Mouse (Mus musculus): ENCODE data around the gene Cd24a. TPM values are rescaled to one million over a fixed set of nuclear protein-coding genes. Genes with fewer than 3 reads are reported as not detected.

The Cd24a gene
- total and polyA plus RNA-seq, 3 experiments = 469 to 2,766 (median 2,120) TPM

DNA sequence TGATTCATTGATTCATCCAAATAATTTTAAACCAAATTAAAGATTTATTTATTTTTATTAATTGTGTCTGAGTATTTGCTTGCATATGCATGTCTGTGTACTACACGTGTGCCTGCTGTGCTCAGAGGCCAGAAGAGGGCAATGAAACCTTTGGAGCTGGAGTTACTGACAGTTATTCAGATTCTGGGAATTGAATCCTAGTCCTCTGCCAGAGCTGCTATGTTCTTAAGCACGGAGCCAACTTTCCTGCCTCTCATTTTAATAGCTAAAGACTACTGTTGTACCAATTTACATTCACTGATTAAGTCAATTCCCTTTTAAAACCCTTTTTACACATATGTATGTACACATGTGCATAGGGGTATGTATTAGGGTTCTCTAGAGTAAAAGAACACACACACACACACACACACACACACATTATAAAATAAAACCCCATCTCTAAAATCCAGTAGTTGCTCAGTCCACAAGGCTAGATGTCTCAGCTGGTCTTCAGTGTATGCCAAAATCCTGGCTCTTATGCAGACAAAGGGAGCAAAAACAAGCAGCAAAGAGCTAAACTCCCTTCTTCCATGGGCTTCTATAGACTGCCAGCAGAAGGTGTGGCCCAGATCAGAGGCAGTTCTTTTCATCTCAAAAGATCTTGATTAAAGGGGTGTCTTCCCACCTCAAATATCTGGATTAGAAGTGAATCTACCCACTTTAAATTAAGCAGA is 53.7 kb downstream of the Cd24a start:
- in situ Hi-C loops (cut with MboI; ENCODE audit: low pct_ligation_motif_present, low pct_unique_long_range_greater_than_20kb, low sequenced_read_pairs) (no loop called here), dilution Hi-C loops (cut with MboI; ENCODE audit: extremely low pct_ligation_motif_present, extremely low pct_unique_long_range_greater_than_20kb, low sequenced_read_pairs) (no loop called here)
- Histone ChIP-seq H3K4me2 (ENCODE audit: insufficient read depth, low read depth, poor library complexity, severe bottlenecking) (no peak overlapping the region), H3K9me3 (replicated peaks; ENCODE audit: low read length) (peaks cover 5% of the 10 kb centered on the region), H3K27me3 (replicated peaks) (no peaks in the 10 kb centered on the region), H3K27ac (ENCODE audit: insufficient read depth, low read depth) (no peak overlapping the region), H3K36me3 (replicated peaks in 1 of 2; ENCODE audit: control insufficient read depth in 1 of 2, insufficient read depth in 1 of 2, low read length in 1 of 2) (no peaks in the 10 kb centered on the region), H3K4me3 (replicated peaks in 1 of 3; ENCODE audit: low read depth in 2 of 3, low read length in 2 of 3, poor library complexity in 1 of 3) (no peak overlapping the region), H3K4me1 (ENCODE audit: control insufficient read depth in 1 of 2, insufficient read depth in 2 of 2) (peaks cover 0 to 4% of the 10 kb centered on the region in 2 experiments; a peak in 1 of 4 replicates), H3K9ac (ENCODE audit: insufficient read depth, low read depth) (no peak overlapping the region), H3K79me2 (replicated peaks; ENCODE audit: control insufficient read depth, extremely low read depth, insufficient read depth, poor library complexity, severe bottlenecking) (no peaks in the 10 kb centered on the region)
- DNase-seq (ENCODE audit: extremely low read depth) = no peak
- no peak for TF ChIP-seq MAX (IDR thresholded peaks at IDR 0.05; ENCODE audit: low read length)
- TF ChIP-seq POLR2A (IDR thresholded peaks at IDR 0.05; ENCODE audit: low read depth, low read length) = no peak
- TF ChIP-seq MAZ (IDR thresholded peaks at IDR 0.05; ENCODE audit: low read depth, low read length) = no peak

DNA sequence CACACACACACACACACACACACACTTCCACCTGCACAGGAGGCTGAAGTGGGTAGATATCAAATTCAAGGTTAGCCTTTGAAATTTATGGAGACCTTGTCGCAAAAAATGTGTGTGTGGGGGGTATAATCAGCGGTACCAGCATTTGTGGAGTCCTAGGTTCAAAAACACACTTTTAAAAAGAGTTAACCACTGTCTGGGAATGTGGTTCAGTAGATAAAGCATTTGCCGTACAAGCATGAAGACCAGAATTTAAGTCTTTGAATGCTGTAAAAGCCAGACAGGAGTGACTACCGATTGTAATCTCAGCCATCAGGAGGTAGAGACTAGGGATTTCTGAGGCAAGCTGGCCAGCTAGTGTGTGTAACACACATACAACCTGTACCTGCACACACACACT is 55.0 kb downstream of the Cd24a start:
- H3K36me3 ChIP-seq (replicated peaks in 1 of 2; ENCODE audit: control insufficient read depth in 1 of 2, insufficient read depth in 1 of 2, low read length in 1 of 2) = no peaks in the 10 kb centered on the region
- peaks cover 0 to 4% of the 10 kb centered on the region in 2 experiments; a peak in 1 of 4 replicates for H3K4me1 ChIP-seq (ENCODE audit: control insufficient read depth in 1 of 2, insufficient read depth in 2 of 2)
- no peak for DNase-seq (ENCODE audit: extremely low read depth)
- no peaks in the 10 kb centered on the region for H3K79me2 ChIP-seq (replicated peaks; ENCODE audit: control insufficient read depth, extremely low read depth, insufficient read depth, poor library complexity, severe bottlenecking)
- no peak overlapping the region for H3K4me3 ChIP-seq (replicated peaks in 1 of 3; ENCODE audit: low read depth in 2 of 3, low read length in 2 of 3, poor library complexity in 1 of 3)
- TF ChIP-seq MAFK (IDR thresholded peaks at IDR 0.05; ENCODE audit: insufficient replicate concordance, low read length) = no peak
- TF ChIP-seq SMC3 (IDR thresholded peaks at IDR 0.05; ENCODE audit: low read depth, low read length) = no peak
- no peak for TF ChIP-seq MEF2A (IDR thresholded peaks at IDR 0.05; ENCODE audit: borderline replicate concordance, low read depth, low read length)
- TF ChIP-seq MAX (IDR thresholded peaks at IDR 0.05; ENCODE audit: low read length) = no peak
- TF ChIP-seq TBP (conservative IDR thresholded peaks at IDR 0.05; ENCODE audit: low read depth, low read length) = no peak
- no peak for TF ChIP-seq CTCF (conservative IDR thresholded peaks at IDR 0.05 in 1 of 2, IDR thresholded peaks at IDR 0.05 in 1 of 2; ENCODE audit: low read depth in 2 of 2, low read length in 2 of 2)
- no peak for TF ChIP-seq CHD2 (IDR thresholded peaks at IDR 0.05; ENCODE audit: low read length)
- no peak for TF ChIP-seq KAT2A (IDR thresholded peaks at IDR 0.05; ENCODE audit: insufficient replicate concordance, low read length)
- no peak for TF ChIP-seq HCFC1 (IDR thresholded peaks at IDR 0.05; ENCODE audit: low read depth, low read length)
- no peak for TF ChIP-seq UBTF (IDR thresholded peaks at IDR 0.05; ENCODE audit: low read depth, low read length)
- no peak for TF ChIP-seq MAZ (IDR thresholded peaks at IDR 0.05; ENCODE audit: low read depth, low read length)
- H3K27me3 ChIP-seq (replicated peaks) = no peaks in the 10 kb centered on the region
- no peak overlapping the region for H3K9ac ChIP-seq (ENCODE audit: insufficient read depth, low read depth)
- H3K9me3 ChIP-seq (replicated peaks; ENCODE audit: low read length) = no peaks in the 10 kb centered on the region
- no peak overlapping the region for H3K27ac ChIP-seq (ENCODE audit: insufficient read depth, low read depth)
- no peak overlapping the region for H3K4me2 ChIP-seq (ENCODE audit: insufficient read depth, low read depth, poor library complexity, severe bottlenecking)
- in situ Hi-C loops (cut with MboI; ENCODE audit: low pct_ligation_motif_present, low pct_unique_long_range_greater_than_20kb, low sequenced_read_pairs) = no loop called here
- dilution Hi-C loops (cut with MboI; ENCODE audit: extremely low pct_ligation_motif_present, extremely low pct_unique_long_range_greater_than_20kb, low sequenced_read_pairs) = no loop called here

Other genes starting within 250 kb of the Cd24a start
- 8.7 and 11.8 TPM in 2 replicates for gene Bend3, start 99.5 kb upstream of the Cd24a start, total RNA-seq (2012; rRNA removed)
- 6.5 and 7.4 TPM in 2 replicates for gene Bend3, start 99.5 kb upstream of the Cd24a start, total RNA-seq (2014; rRNA removed)
- 14.8 and 18.9 TPM in 2 replicates for gene Bend3, start 99.5 kb upstream of the Cd24a start, polyA plus RNA-seq (2012; ENCODE audit: insufficient read length, low read depth)
- 16.2 and 23.2 TPM in 2 replicates for gene Gm9803, start 54.2 kb upstream of the Cd24a start, total RNA-seq (2012; rRNA removed)
- 56.6 and 99.7 TPM in 2 replicates for gene Gm9803, start 54.2 kb upstream of the Cd24a start, total RNA-seq (2014; rRNA removed)
- 120 and 128 TPM in 2 replicates for gene Gm9803, start 54.2 kb upstream of the Cd24a start, polyA plus RNA-seq (2012; ENCODE audit: insufficient read length, low read depth)
- gene 1700021F05Rik, start 37.3 kb upstream of the Cd24a start, total RNA-seq (2012; rRNA removed) = 33.0 and 34.2 TPM in 2 replicates
- 50.0 and 53.0 TPM in 2 replicates for gene 1700021F05Rik, start 37.3 kb upstream of the Cd24a start, total RNA-seq (2014; rRNA removed)
- 70.3 and 99.0 TPM in 2 replicates for gene 1700021F05Rik, start 37.3 kb upstream of the Cd24a start, polyA plus RNA-seq (2012; ENCODE audit: insufficient read length, low read depth)